Mouse (Mus musculus): ENCODE measurements around the gene Pxn.

GRCm38 (mm10) chr5:115488841-115489698 is 17.4 kb upstream of the Pxn start:
- TF ChIP-seq CTCF (IDR thresholded peaks at IDR 0.05; ENCODE audit: borderline replicate concordance, insufficient read depth, low read depth, low read length) (no peak), POLR2A (IDR thresholded peaks at IDR 0.05; ENCODE audit: borderline replicate concordance, insufficient read depth, low read length) (peak; percentile 97)

Data from cerebellum, adult 2 months (tissue).